Mouse (Mus musculus) adrenal gland, adult 2 months (tissue): ENCODE data around the gene Olfr307. TPM values are rescaled to one million over a fixed set of nuclear protein-coding genes. Genes with fewer than 3 reads are reported as not detected.
"Not testable (repeated sequence)": the region's sequence is repeated elsewhere in the genome, so short reads cannot be mapped to it uniquely, and the experiment has no call there.

Source experiments
- DNase-seq: peaks from one replicate; pipeline ENCODE4 v3.0.0; 2021
- long read RNA-seq: library from polyadenylated mRNA; stranded (forward); transcript quantifications from one replicate; pipeline ENCODE4 v2.0.0, GENCODE M21; 2021
- microRNA-seq, 2 experiments: library from miRNA; unstranded; fragments of <30 nt; microRNA quantifications; one replicate each; pipeline ENCODE4 v1.2.0; 2021
- polyA plus RNA-seq: library from polyadenylated mRNA; depleted of rRNA; stranded (reverse); fragments of >200 nt; gene quantifications from 2 replicates; pipeline ENCODE4 v1.2.3, GENCODE M21; 2012; rRNA removed
- total RNA-seq, 2 experiments: library from RNA; stranded (reverse); gene quantifications; 2 replicates each; pipeline ENCODE4 v1.2.3; 2021

Gene Olfr307
- total RNA-seq (not detected), polyA plus RNA-seq (not detected in 2 replicates)
- long read RNA-seq = 0 reads

GRCm38 (mm10) chr7:86337486-86337885 lies at the start of gene Olfr307:
TSS of gene Olfr307 (minus strand) at chr7:86337586.
- DNase-seq = no peak

DNA sequence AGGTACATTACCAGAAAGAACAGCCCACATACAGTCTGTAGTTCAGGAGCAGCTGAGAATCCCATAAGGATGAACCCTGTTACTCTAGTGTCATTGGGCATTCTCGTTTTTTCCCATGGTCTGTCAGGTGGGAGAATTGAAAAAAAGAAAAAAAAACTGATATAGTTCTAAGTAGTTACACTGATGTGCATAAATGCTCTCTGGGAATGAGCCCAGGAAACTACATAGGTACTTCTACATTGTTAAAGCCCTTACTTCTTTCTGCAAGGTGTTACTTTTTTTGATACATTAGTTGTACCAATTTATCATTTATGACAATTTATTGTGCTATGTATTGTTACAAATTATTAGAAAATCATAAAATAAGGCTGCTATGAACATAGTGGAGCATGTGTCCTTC lies 49.2 kb upstream of the Olfr307 start, which contains the start of gene Olfr304:
Gene Olfr304 (minus strand): TSS at position 101 of the 400 bp plus-strand sequence.
- no peak for DNase-seq

- DNase-seq = no peak
These were observed 48.4 kb upstream of the Olfr307 start for GRCm38 (mm10) chr7:86385769-86386168.

- DNase-seq = no peak
These were observed 29.4 kb upstream of the Olfr307 start, which contains the start of gene Olfr305 for GRCm38 (mm10) chr7:86366828-86367227. TSS of gene Olfr305 (minus strand) at chr7:86366928.

GRCm38 (mm10) chr7:86346296-86346695 lies 8.9 kb upstream of the Olfr307 start:
- DNase-seq = not testable (repeated sequence)

GRCm38 (mm10) chr7:86344253-86344652 lies 6.9 kb upstream of the Olfr307 start:
- DNase-seq = no peak

GRCm38 (mm10) chr7:86342881-86343565 lies 5.6 kb upstream of the Olfr307 start:
- no peak for DNase-seq

DNA sequence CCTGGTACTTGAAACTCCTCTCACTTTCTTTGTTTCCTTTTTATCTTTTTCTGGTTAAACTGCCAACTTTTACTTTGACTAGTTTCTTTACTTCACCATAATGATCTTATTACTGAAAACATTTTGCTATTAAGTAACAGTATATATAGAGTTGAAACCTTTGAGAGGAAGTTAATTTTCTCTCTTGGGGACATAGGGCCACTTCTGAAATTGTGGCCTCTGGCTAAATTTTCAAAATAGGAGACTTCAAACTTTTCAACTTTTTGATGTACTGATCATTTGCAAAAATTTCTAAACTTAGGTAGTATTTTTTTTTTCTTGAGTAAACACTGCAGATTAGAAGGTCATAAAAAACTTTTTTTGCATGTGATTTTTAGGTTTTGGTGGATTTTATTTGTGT lies 11.9 kb downstream of the Olfr307 start, which contains the start of gene Olfr308:
Gene Olfr308 (minus strand): TSS at position 101 of the 400 bp plus-strand sequence.
- DNase-seq = no peak

- DNase-seq = no peak
These were observed 16.1 kb downstream of the Olfr307 start for GRCm38 (mm10) chr7:86321323-86321722.

GRCm38 (mm10) chr7:86313608-86314007 lies 23.8 kb downstream of the Olfr307 start, which contains the start of gene Olfr309:
TSS of gene Olfr309 (minus strand) at chr7:86313708.
- DNase-seq = no peak

Small RNAs within 50 kb of the gene (microRNA-seq; reads per million reads assigned to microRNA genes)
- gene Gm23192 = 0 reads per million in 2 experiments

Other genes with a start within 250 kb of the Olfr307 start
- not detected for gene Vmn2r75, start 165.8 kb downstream of the Olfr307 start, total RNA-seq
- not detected in 2 replicates for gene Vmn2r75, start 165.8 kb downstream of the Olfr307 start, polyA plus RNA-seq
- gene Vmn2r76, start 91.3 kb downstream of the Olfr307 start, total RNA-seq = not detected
- gene Vmn2r76, start 91.3 kb downstream of the Olfr307 start, polyA plus RNA-seq = not detected in 2 replicates
- gene Olfr310, start 60.4 kb downstream of the Olfr307 start, total RNA-seq = not detected
- not detected in 2 replicates for gene Olfr310, start 60.4 kb downstream of the Olfr307 start, polyA plus RNA-seq
- gene Olfr309, start 23.9 kb downstream of the Olfr307 start, total RNA-seq = not detected
- gene Olfr309, start 23.9 kb downstream of the Olfr307 start, polyA plus RNA-seq = not detected in 2 replicates
- gene Olfr308, start 12.0 kb downstream of the Olfr307 start, total RNA-seq = not detected
- gene Olfr308, start 12.0 kb downstream of the Olfr307 start, polyA plus RNA-seq = not detected in 2 replicates
- gene Olfr305, start 29.3 kb upstream of the Olfr307 start, total RNA-seq = not detected
- gene Olfr305, start 29.3 kb upstream of the Olfr307 start, polyA plus RNA-seq = not detected in 2 replicates
- not detected for gene Olfr304, start 49.1 kb upstream of the Olfr307 start, total RNA-seq
- gene Olfr304, start 49.1 kb upstream of the Olfr307 start, polyA plus RNA-seq = not detected in 2 replicates
- not detected for gene Olfr303, start 60.2 kb upstream of the Olfr307 start, total RNA-seq
- gene Olfr303, start 60.2 kb upstream of the Olfr307 start, polyA plus RNA-seq = not detected in 2 replicates
- gene Olfr301, start 66.3 kb upstream of the Olfr307 start, total RNA-seq = not detected
- not detected in 2 replicates for gene Olfr301, start 66.3 kb upstream of the Olfr307 start, polyA plus RNA-seq
- gene Olfr299, start 122.3 kb upstream of the Olfr307 start, total RNA-seq = not detected
- not detected in 2 replicates for gene Olfr299, start 122.3 kb upstream of the Olfr307 start, polyA plus RNA-seq
- not detected for gene Olfr298, start 154.9 kb upstream of the Olfr307 start, total RNA-seq
- gene Olfr298, start 154.9 kb upstream of the Olfr307 start, polyA plus RNA-seq = not detected in 2 replicates
- gene Olfr297, start 182.4 kb upstream of the Olfr307 start, total RNA-seq = not detected
- gene Olfr297, start 182.4 kb upstream of the Olfr307 start, polyA plus RNA-seq = not detected in 2 replicates
- gene Olfr295, start 246.3 kb upstream of the Olfr307 start, total RNA-seq = not detected
- gene Olfr295, start 246.3 kb upstream of the Olfr307 start, polyA plus RNA-seq = not detected in 2 replicates